Mouse (Mus musculus): Measurements from ENCODE around the gene Lrriq4. TPM values are rescaled to one million over a fixed set of nuclear protein-coding genes. Genes with fewer than 3 reads are reported as not detected.

Lrriq4 gene
- total RNA-seq (2021), result not detected
- long read RNA-seq, experiment 1, result 0 reads
- long read RNA-seq, experiment 2, result 0 reads

DNA sequence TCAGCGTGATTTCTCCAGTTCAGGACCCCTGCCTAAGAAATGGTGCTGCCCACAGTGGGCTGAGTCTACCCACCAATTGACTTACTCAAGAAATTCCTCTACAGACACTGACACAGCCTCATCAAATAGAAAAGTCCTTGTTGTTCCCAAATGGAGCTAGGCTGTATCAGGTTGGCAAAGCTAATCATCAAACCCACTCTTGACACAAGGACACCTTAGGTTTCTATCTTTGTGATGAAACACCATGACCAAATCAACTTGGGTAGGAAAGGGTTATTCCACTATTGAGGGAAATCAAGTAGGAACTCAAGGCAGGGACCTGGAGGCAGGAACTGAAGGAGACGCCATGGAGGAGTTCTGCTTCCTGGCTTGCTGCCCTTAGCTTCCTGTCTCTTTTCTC, at the start of gene Lrriq4:
TSS of gene Lrriq4 (plus strand) at position 301 of the 400 bp plus-strand sequence.
- Histone ChIP-seq H3K27ac (no peak within 1 kb of the TSS), H3K4me3 (no peak within 1 kb of the TSS)
- intact Hi-C loops (cut with DNase I), result no loop called here
- DNase-seq (ENCODE audit: extremely low spot score in 1 of 2, low spot score in 2 of 2), result no peak
- TF ChIP-seq CTCF (IDR thresholded peaks at IDR 0.05), result no peak

DNA sequence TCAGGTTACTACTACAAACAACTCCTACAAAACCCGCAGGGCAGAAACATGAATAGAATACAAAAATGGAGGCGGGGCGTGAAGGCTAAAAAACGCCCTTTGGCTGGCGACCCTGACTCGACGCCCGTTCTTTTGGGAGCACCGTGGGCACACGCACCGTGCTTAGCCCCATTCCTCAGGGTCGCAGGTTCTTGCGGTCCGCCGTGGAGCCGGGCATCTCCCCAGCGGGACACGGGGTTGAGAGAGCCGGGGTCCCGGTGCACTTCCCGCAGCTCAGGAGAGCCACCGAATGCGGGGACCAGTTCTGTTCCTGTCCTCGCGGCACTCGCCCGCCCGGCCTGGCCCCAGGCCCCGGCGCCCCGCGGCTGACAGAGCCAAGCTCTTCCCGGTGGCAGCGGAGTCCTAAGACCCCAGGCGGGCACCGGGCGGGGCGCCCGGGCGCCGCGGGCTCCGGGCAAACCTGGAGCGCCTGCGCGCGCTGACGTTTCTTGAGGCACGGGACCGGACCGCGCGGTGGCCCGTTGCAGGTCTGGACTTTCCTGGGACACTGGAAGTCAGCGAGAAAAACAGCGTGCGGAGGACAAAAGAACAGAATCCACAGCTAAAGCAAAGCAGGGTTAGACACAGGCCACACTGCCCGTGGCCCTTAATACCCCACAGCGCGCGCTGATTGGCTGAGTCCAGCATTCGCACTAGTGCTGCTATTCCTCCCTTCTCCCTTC, 49.0 kb upstream of the Lrriq4 start:
- intact Hi-C loops (cut with DNase I), result loop anchor here (10.0 kb wide), 1 partner anchor 540 kb away; no protein-coding TSS in a partner anchor
- H3K4me3 ChIP-seq, result peak overlapping the region; percentile 86
- H3K27ac ChIP-seq, result peak overlapping the region; percentile 80
- no peak for TF ChIP-seq CTCF (IDR thresholded peaks at IDR 0.05)
- peak; percentile 29 to 42 for DNase-seq (ENCODE audit: extremely low spot score in 1 of 2, low spot score in 2 of 2)

- no peak for TF ChIP-seq CTCF (IDR thresholded peaks at IDR 0.05)
- intact Hi-C loops (cut with DNase I), result loop anchor here (10.0 kb wide), 1 partner anchor 538 kb away; no protein-coding TSS in a partner anchor
- Histone ChIP-seq H3K4me3 (no peak overlapping the region), H3K27ac (no peak overlapping the region)
- no peak for DNase-seq (ENCODE audit: extremely low spot score in 1 of 2, low spot score in 2 of 2)
These were observed 47.0 kb upstream of the Lrriq4 start for GRCm38 (mm10) chr3:30597271-30597670.

DNA sequence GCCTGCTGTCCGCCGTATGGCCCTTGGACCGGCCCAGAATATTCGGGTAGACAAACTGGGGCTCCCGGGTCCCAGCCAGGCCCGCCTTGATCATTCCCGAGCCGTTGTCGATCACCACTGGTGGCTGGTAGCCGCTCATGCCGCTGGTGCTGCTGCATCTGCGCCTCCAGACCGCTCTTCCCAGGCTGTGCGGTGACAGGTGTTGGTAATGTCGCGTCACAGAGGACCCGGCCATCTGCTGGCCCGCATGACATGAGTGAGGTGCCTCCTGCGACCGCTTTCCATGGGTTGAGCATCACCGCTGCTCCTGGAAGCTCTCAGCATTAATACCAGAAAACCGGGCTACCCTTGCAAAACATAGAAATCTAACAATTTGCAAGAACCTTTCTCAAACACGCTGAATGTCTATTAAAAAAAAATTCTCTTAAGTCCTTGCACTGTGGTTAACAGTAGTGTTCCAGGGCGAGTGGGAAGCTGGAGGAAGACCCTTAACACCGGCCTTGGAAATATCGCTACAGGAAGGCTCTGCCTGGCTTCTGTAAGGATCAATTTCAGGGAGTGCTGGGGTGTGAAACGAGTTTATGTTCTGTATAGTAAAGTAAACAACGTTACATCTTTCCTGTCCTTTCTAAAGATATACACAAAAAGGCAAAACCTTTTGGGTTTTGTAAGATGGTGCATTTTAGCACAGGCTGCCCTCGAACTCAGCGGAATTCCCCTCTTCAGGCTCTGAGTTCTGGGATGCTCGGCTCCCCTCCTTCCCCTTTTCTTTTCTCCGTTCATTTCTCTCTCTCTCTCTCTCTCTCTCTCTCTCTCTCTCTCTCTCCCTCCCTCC, 44.4 kb upstream of the Lrriq4 start, which contains the start of gene Actrt3:
TSS of gene Actrt3 (minus strand) at position 229 of the 835 bp plus-strand sequence.
- TF ChIP-seq CTCF (IDR thresholded peaks at IDR 0.05), result no peak; the same call in 1 of the 2 replicates
- Histone ChIP-seq H3K27ac (peak within 1 kb of the TSS; percentile 96), H3K4me3 (peak within 1 kb of the TSS; percentile 95)
- peak; percentile 56 to 67 for DNase-seq (ENCODE audit: extremely low spot score in 1 of 2, low spot score in 2 of 2)
- intact Hi-C loops (cut with DNase I), result loop anchor here (5.0 to 10.0 kb wide), 4 partner anchors 367 to 1793 kb away; partner anchors contain the start of genes Phc3 and Rpl22l1

DNA sequence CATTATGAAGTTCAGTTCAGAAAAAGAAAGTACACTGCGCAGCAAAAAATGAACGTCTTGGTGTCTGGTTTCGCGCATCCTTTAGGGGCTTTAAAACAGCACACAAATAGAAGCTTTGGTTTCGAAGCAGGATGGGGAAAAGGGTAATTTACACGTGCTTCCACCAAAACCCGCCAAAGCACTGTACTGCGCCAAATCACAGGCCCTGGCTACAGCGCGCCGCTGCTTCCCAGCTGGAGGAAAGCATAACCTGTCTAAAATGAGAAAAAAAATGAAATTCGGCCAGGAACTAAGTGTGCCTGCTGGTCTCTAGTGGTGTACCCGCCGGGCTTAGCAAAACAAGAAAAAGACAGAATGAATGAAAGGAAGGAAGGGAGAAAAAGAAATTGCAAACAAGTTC, 43.6 kb upstream of the Lrriq4 start:
- H3K4me3 ChIP-seq, result peak overlapping the region; percentile 95
- DNase-seq (ENCODE audit: extremely low spot score in 1 of 2, low spot score in 2 of 2), result peak; percentile 26 to 44
- intact Hi-C loops (cut with DNase I), result loop anchor here (5.0 kb wide), 3 partner anchors 367 to 1793 kb away; partner anchors contain the start of genes Phc3 and Rpl22l1
- TF ChIP-seq CTCF (IDR thresholded peaks at IDR 0.05), result no peak
- H3K27ac ChIP-seq, result peak overlapping the region; percentile 96

DNA sequence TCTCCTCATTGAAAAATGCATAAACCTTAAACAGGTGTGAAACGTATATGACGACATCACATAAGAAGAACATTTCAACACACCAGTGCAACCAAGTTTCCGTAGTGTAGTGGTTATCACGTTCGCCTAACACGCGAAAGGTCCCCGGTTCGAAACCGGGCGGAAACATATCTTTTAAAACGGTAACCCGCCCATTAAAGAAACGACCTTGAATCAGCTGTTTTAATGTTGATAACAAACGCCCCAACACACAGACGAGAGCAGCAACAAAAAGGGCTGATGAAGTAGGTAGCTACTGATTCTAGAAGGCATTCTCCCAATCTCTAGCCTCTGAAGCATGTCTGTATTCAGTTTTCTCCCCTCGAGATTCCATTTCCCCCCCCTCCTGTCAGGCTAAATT, 43.1 kb upstream of the Lrriq4 start:
- Histone ChIP-seq H3K27ac (peak overlapping the region; percentile 96), H3K4me3 (peak overlapping the region; percentile 95)
- TF ChIP-seq CTCF (IDR thresholded peaks at IDR 0.05), result no peak
- intact Hi-C loops (cut with DNase I), result loop anchor here (5.0 kb wide), 3 partner anchors 366 to 1794 kb away; partner anchors contain the start of genes Phc3 and Rpl22l1
- peak; percentile 86 to 87 for DNase-seq (ENCODE audit: extremely low spot score in 1 of 2, low spot score in 2 of 2)

- peak overlapping the region; percentile 96 for H3K27ac ChIP-seq
- no peak for TF ChIP-seq CTCF (IDR thresholded peaks at IDR 0.05)
- intact Hi-C loops (cut with DNase I), result loop anchor here (2.0 to 5.0 kb wide), 5 partner anchors 191 to 1794 kb away; partner anchors contain the start of genes Phc3, Rpl22l1 and Sec62
- H3K4me3 ChIP-seq, result peak overlapping the region; percentile 95
- no peak for DNase-seq (ENCODE audit: extremely low spot score in 1 of 2, low spot score in 2 of 2)
These were observed 42.7 kb upstream of the Lrriq4 start for GRCm38 (mm10) chr3:30601610-30602064.

DNA sequence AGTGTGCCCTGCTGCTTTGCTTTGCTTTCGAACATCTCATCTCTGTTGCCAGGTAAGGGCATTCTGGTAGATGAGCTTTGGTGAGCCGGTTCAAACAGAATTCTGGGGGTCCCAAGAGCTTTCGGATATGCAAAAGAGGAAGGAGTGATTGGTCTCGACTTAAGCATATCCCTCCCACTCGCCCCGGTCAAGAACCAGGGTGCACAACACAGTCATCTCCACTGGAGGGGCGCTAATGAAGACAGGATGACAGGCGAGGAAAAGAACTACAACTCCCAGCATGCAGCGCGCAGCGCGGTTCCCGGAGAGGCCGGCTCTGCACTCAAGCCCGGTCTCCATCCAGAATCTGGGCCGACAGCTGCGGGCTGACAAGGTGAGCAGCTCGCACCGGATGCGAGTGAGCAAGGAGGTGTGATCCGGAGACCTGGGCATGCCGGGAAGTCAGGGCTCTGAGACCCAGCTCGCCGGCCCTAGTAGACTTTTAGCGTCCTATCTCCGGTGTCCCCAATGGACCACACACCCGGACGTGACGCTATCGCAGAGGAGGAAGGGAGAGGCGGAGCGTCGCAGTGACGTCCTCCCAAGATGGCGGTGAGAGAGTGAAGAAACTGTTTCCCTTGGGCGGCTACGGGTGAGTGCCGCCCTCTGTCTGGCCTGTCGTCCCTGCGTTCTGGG, 42.1 kb upstream of the Lrriq4 start, which contains the start of gene Mynn:
TSS of gene Mynn (plus strand) at position 1 of the 675 bp plus-strand sequence.
- Histone ChIP-seq H3K27ac (peak within 1 kb of the TSS; percentile 96), H3K4me3 (peak within 1 kb of the TSS; percentile 95)
- TF ChIP-seq CTCF (IDR thresholded peaks at IDR 0.05), result peak; percentile 58
- intact Hi-C loops (cut with DNase I), result loop anchor here (2.0 to 5.0 kb wide), 5 partner anchors 191 to 1795 kb away; partner anchors contain the start of genes Phc3, Rpl22l1 and Sec62
- DNase-seq (ENCODE audit: extremely low spot score in 1 of 2, low spot score in 2 of 2), result peak; percentile 94 to 95

- H3K27ac ChIP-seq, result peak overlapping the region; percentile 96
- intact Hi-C loops (cut with DNase I), result loop anchor here (2.0 to 5.0 kb wide), 5 partner anchors 190 to 1795 kb away; partner anchors contain the start of genes Phc3, Rpl22l1 and Sec62
- H3K4me3 ChIP-seq, result peak overlapping the region; percentile 95
- DNase-seq (ENCODE audit: extremely low spot score in 1 of 2, low spot score in 2 of 2), result no peak
- no peak for TF ChIP-seq CTCF (IDR thresholded peaks at IDR 0.05)
These were observed 41.6 kb upstream of the Lrriq4 start for GRCm38 (mm10) chr3:30602740-30603098.

DNA sequence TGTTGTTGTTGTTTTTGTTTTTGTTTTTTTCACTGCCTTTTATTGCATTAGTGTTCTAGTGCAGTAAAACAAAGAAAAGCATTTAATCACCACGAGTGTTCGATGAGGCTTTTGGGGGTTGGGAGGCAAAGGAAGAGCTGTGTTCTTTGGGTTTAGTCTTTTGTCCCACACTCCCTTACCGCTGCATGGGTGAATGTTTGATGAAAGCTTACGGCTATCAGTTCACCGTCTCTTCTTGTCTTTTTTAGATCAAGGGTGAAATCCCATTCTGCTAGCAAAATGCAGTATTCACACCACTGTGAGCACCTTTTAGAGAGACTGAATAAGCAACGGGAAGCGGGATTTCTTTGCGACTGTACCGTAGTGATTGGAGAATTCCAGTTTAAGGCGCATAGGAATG, 41.1 kb upstream of the Lrriq4 start:
- intact Hi-C loops (cut with DNase I), result loop anchor here (2.0 to 5.0 kb wide), 5 partner anchors 190 to 1796 kb away; partner anchors contain the start of genes Phc3, Rpl22l1 and Sec62
- H3K4me3 ChIP-seq, result peak overlapping the region; percentile 95
- no peak for DNase-seq (ENCODE audit: extremely low spot score in 1 of 2, low spot score in 2 of 2)
- H3K27ac ChIP-seq, result no peak overlapping the region
- TF ChIP-seq CTCF (IDR thresholded peaks at IDR 0.05), result no peak

- H3K4me3 ChIP-seq, result no peak overlapping the region
- no peak overlapping the region for H3K27ac ChIP-seq
- TF ChIP-seq CTCF (IDR thresholded peaks at IDR 0.05), result no peak
- intact Hi-C loops (cut with DNase I), result no loop called here
- no peak for DNase-seq (ENCODE audit: extremely low spot score in 1 of 2, low spot score in 2 of 2)
These were observed 35.3 kb upstream of the Lrriq4 start for GRCm38 (mm10) chr3:30608999-30609398.
